Mouse (Mus musculus) lung, postnatal 0 days (tissue): Measurements from ENCODE around the gene Mlkl. TPM values are rescaled to one million over a fixed set of nuclear protein-coding genes. Genes with fewer than 3 reads are reported as not detected.
"Not testable (repeated sequence)": the region's sequence is repeated elsewhere in the genome, so short reads cannot be mapped to it uniquely, and the experiment has no call there.

Experiments
- ATAC-seq: fragments of 200-750 bp; cut with Nextera tagmentation; 2 replicates; pipeline ENCODE4 v1.8.0; 2017; ENCODE audit warnings: moderate library complexity
- DNase-seq: peaks from one replicate; pipeline ENCODE4 v3.0.0-alpha.2; 2016; ENCODE audit warnings: low spot score
- H3K27ac ChIP-seq: fragments of 300-500 bp; sonication (generic); 2 replicates; pipeline ENCODE4 v1.5.1; 2014; ENCODE audit warnings: antibody characterized with exemption, mild to moderate bottlenecking, low read length, mixed read lengths
- H3K27me3 ChIP-seq: fragments of 300-500 bp; sonication (generic); replicated peaks from 2 replicates; pipeline ENCODE4 v1.6.1; 2014; ENCODE audit warnings: low read length, mixed read lengths; ENCODE audit not compliant: insufficient read depth
- H3K36me3 ChIP-seq: fragments of 300-500 bp; sonication (generic); 2 replicates; pipeline ENCODE4 v1.6.1; 2014; ENCODE audit warnings: low read length, mixed read lengths; ENCODE audit not compliant: insufficient read depth
- H3K4me1 ChIP-seq: fragments of 300-500 bp; sonication (generic); 2 replicates; pipeline ENCODE4 v1.6.1; 2014; ENCODE audit warnings: antibody characterized with exemption, low read depth, low read length, mixed read lengths; ENCODE audit not compliant: insufficient read depth
- H3K4me2 ChIP-seq: fragments of 300-500 bp; sonication (generic); replicated peaks from 2 replicates; pipeline ENCODE4 v1.6.1; 2014; ENCODE audit warnings: low read depth, mild to moderate bottlenecking, low read length, moderate library complexity, mixed read lengths
- H3K4me3 ChIP-seq: fragments of 300-500 bp; sonication (generic); 2 replicates; pipeline ENCODE4 v1.5.1; 2014; ENCODE audit warnings: low read depth, low read length
- H3K9ac ChIP-seq: fragments of 300-500 bp; sonication (generic); replicated peaks from 2 replicates; pipeline ENCODE4 v1.6.1; 2014; ENCODE audit warnings: low read depth, mild to moderate bottlenecking
- H3K9me3 ChIP-seq: fragments of 300-500 bp; sonication (generic); 2 replicates; pipeline ENCODE4 v1.6.1; 2016; ENCODE audit warnings: low read length, mixed read lengths
- CTCF ChIP-seq: IDR thresholded peaks from 2 replicates; pipeline ENCODE4 v1.5.1; 2016; ENCODE audit warnings: antibody characterized with exemption, mild to moderate bottlenecking
- EP300 ChIP-seq: IDR thresholded peaks from 2 replicates; pipeline ENCODE4 v1.6.1; 2016; ENCODE audit warnings: antibody characterized with exemption, mild to moderate bottlenecking, control low read depth
- WGBS: fragments of 180-500 bp; shearing (Covaris S2); extraction: QIAGEN DNeasy Blood & Tissue Kit; methylation state at CpG from one replicate; pipeline ENCODE4 v1.1.7; 2014; 5-methylcytosine and 5-hydroxymethylcytosine counted together
- polyA plus RNA-seq: library from polyadenylated mRNA; unstranded; fragments of >200 nt; fragmentation: Nextera tagmentation; extraction: Ambion mirVana; gene quantifications from 2 replicates; pipeline ENCODE4 v1.2.1, GENCODE M21; 2015

Mlkl gene
- polyA plus RNA-seq, 1 experiment from 2014 or later: 5.2 TPM

DNA sequence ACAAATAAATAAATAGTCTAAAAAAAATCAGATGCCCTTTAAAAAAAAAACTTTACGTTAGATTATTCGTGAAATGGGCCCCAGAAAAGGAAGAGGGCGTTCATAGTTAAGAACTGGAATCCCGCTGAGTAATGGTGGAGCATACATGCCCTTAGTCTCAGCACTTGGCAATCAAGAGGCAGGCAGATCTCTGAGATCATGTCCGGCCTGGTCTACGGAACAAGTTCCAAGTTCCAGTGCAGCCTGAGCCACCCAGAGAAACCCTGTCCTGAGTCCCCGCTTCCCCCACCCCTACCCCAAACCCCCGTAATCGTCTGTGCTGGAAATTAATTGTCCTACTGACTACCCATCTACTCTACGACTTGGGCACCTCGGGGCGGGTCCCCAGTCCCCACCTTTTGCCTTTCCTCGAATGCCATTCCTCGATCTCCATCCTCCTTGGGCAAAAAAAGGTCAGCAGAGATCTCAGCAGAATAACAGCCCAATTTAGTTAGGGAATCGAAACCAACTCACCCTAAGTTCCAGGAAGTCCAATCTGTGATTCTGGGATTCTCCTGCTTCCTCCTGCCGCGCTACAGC, 577 bp downstream of the Mlkl start:
- Histone ChIP-seq H3K9ac (peak overlapping the region; percentile 46; the same call in 1 of the 2 replicates), H3K4me3 (peak overlapping the region; percentile 54), H3K36me3 (no peaks in the 10 kb centered on the region), H3K27me3 (no peaks in the 10 kb centered on the region), H3K4me2 (peak overlapping the region; percentile 83), H3K27ac (peak overlapping the region; percentile 64), H3K9me3 (no peaks in the 10 kb centered on the region), H3K4me1 (no peaks in the 10 kb centered on the region; the same call in 1 of the 2 replicates)
- TF ChIP-seq CTCF (no peak), EP300 (no peak)
- 21% methylated on average over 17 of the region's 17 CpGs for WGBS
- no peak for ATAC-seq
- peak; percentile 41 for DNase-seq

GRCm38 (mm10) chr8:111336692-111337091, 1.3 kb downstream of the Mlkl start:
- H3K9ac ChIP-seq: no peak overlapping the region
- DNase-seq (no peak), ATAC-seq (no peak)
- TF ChIP-seq EP300: no peak
- peak; percentile 29; the same call in 1 of the 2 replicates for TF ChIP-seq CTCF
- no peak overlapping the region for H3K4me3 ChIP-seq
- no peaks in the 10 kb centered on the region for H3K36me3 ChIP-seq
- WGBS: 84% methylated on average over 4 of the region's 4 CpGs
- H3K27ac ChIP-seq: no peak overlapping the region
- H3K27me3 ChIP-seq: no peaks in the 10 kb centered on the region
- H3K4me2 ChIP-seq: no peak overlapping the region
- H3K4me1 ChIP-seq: no peaks in the 10 kb centered on the region; the same call in 1 of the 2 replicates
- H3K9me3 ChIP-seq: no peaks in the 10 kb centered on the region

DNA sequence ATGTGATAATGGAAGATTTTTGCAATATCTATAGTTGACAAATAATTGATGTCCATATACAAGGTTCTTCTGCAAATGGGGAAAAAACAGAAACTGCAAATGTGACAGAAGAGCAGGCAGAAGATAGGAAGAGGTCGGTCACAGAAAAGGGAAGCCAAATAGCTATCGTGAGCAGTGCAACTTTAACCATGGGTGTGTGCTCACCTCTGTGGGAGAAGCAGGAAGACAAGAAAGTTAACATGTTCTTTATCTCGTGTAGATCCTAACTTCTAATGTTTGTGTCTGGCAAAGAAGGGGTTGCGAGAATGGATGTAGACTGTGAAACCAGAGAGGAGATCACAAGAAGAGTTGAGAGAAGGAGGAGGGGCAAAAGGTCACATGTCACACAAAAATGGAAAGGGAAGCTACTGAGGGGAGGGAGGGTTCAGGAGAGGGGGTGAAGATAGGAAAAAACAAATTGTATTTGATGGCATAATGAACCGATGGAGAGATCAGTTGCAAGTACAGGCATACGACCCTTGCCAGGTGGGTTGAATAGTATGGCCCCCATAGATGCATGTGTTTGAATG, 12.7 kb downstream of the Mlkl start:
- H3K36me3 ChIP-seq: no peaks in the 10 kb centered on the region
- TF ChIP-seq EP300 (no peak), CTCF (no peak)
- no peaks in the 10 kb centered on the region for H3K27me3 ChIP-seq
- no peaks in the 10 kb centered on the region for H3K4me1 ChIP-seq
- H3K9ac ChIP-seq: no peak overlapping the region
- no peaks in the 10 kb centered on the region for H3K9me3 ChIP-seq
- H3K4me2 ChIP-seq: no peak overlapping the region
- DNase-seq (no peak), ATAC-seq (no peak)
- no peak overlapping the region for H3K27ac ChIP-seq
- no peak overlapping the region for H3K4me3 ChIP-seq
- 76% methylated on average over 6 of the region's 6 CpGs for WGBS

DNA sequence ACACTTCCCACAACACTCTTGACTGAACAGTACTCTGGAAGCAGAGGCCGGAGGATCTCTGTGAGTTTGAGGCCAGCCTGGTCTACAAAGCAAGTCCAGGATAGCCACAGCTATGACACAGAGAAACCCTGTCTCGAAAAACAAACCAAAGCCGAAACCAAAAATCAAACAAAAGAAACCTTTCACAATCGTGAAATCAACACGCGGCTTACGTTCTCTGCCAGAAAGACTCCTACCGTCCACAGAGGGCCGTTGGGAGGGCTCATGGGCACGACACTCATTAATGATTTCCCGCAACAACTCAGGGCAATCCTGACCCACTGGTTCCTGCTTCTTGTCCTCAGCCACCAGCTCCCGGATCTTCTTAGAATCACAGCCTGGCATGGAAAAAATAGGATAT, 23.2 kb downstream of the Mlkl start:
- H3K4me3 ChIP-seq: no peak overlapping the region
- ATAC-seq: no peak
- H3K27me3 ChIP-seq: no peaks in the 10 kb centered on the region
- no peaks in the 10 kb centered on the region for H3K4me1 ChIP-seq
- TF ChIP-seq EP300 (no peak), CTCF (no peak)
- H3K36me3 ChIP-seq: no peaks in the 10 kb centered on the region
- no peak overlapping the region for H3K4me2 ChIP-seq
- H3K27ac ChIP-seq: no peak overlapping the region
- no peaks in the 10 kb centered on the region for H3K9me3 ChIP-seq
- no peak overlapping the region for H3K9ac ChIP-seq
- WGBS: 77% methylated on average over 12 of the region's 12 CpGs
- no peak for DNase-seq

DNA sequence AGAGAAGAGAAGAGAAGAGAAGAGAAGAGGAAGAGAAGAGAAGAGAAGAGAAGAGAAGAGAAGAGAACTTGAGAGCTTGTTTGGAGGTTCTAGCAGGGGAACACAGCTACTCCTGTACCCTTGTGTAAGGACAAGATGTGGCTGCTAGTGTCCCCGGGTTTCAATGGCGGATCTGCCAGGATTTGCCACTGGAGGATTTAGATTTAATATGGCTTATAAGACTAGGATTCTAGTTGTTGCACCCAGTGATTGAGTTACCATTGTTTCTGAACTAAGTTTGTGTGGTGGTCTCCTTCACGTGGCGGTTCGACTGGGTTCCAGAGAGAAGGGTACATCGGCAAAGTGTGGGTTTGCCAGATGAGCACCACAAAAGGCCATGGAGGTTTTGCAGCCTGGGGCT, 24.0 kb downstream of the Mlkl start:
- not testable (repeated sequence) for H3K27ac ChIP-seq, H3K9ac ChIP-seq, H3K4me2 ChIP-seq, H3K36me3 ChIP-seq, H3K27me3 ChIP-seq, H3K9me3 ChIP-seq, ATAC-seq, H3K4me1 ChIP-seq, H3K4me3 ChIP-seq, DNase-seq
- WGBS: 92% methylated on average over 6 of the region's 6 CpGs

GRCm38 (mm10) chr8:111312758-111313162, 25.2 kb downstream of the Mlkl start:
- no peaks in the 10 kb centered on the region for H3K27me3 ChIP-seq
- no peak overlapping the region for H3K4me2 ChIP-seq
- H3K36me3 ChIP-seq: no peaks in the 10 kb centered on the region
- no peak overlapping the region for H3K4me3 ChIP-seq
- H3K9me3 ChIP-seq: no peaks in the 10 kb centered on the region
- 66% methylated on average over 3 of the region's 3 CpGs for WGBS
- no peak overlapping the region for H3K27ac ChIP-seq
- TF ChIP-seq EP300 (no peak), CTCF (peak; percentile 47; the same call in 1 of the 2 replicates)
- DNase-seq (no peak), ATAC-seq (no peak)
- no peaks in the 10 kb centered on the region for H3K4me1 ChIP-seq
- no peak overlapping the region for H3K9ac ChIP-seq

DNA sequence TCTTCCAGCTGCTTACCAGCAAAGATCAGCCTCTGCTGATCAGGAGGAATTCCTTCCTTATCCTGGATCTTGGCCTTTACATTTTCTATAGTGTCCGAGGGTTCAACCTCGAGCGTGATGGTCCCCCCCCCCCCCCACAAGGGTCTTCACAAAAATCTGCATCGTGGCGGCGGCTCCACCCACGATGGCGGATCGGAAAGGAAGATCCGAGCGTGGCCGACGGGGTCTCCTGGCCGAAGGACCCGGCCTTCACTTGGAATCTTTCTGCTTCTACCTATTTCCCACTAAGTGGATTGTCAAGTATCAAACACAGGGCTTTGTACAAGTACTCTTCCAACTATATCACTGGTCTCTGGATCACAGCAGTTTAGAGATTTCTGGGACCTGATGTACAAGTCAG, 28.0 kb downstream of the Mlkl start:
- ATAC-seq, H3K9me3 ChIP-seq: not testable (repeated sequence)
- WGBS: 91% methylated on average over 15 of the region's 15 CpGs

More for the DNA sequence above, 28.0 kb downstream of the Mlkl start:
- not testable (repeated sequence) for H3K4me3 ChIP-seq, H3K27me3 ChIP-seq, H3K4me1 ChIP-seq, H3K9ac ChIP-seq, H3K27ac ChIP-seq, DNase-seq, H3K36me3 ChIP-seq, H3K4me2 ChIP-seq
